Mouse (Mus musculus) CH12.LX (cell line): Measurements from ENCODE around the gene Stard13.

ENCODE experiments used
- CHD2 ChIP-seq: IDR thresholded peaks from 2 replicates; pipeline ENCODE4 v1.6.1; 2011; ENCODE audit warnings: low read length, improper control_type of control experiment
- CTCF ChIP-seq, 2 experiments: IDR thresholded peaks in 1 of 2; conservative IDR thresholded peaks in 1 of 2; 2 replicates each; pipeline ENCODE4 v1.5.1; 2011 to 2012; ENCODE audit warnings: low read depth in 2 of 2, low read length in 2 of 2, improper control_type of control experiment in 1 of 2, inconsistent platforms in 1 of 2, mild to moderate bottlenecking in 1 of 2, moderate library complexity in 1 of 2
- EP300 ChIP-seq: IDR thresholded peaks from 2 replicates; pipeline ENCODE4 v1.6.1; 2011; ENCODE audit warnings: low read length, improper control_type of control experiment
- HCFC1 ChIP-seq: IDR thresholded peaks from 2 replicates; pipeline ENCODE4 v1.6.1; 2012; ENCODE audit warnings: low read depth, mild to moderate bottlenecking, inconsistent platforms, low read length, improper control_type of control experiment
- MEF2A ChIP-seq: IDR thresholded peaks from 2 replicates; pipeline ENCODE4 v1.6.1; 2014; ENCODE audit warnings: low read depth, mild to moderate bottlenecking, inconsistent platforms, low read length, improper control_type of control experiment, borderline replicate concordance
- POLR2A ChIP-seq: IDR thresholded peaks from 2 replicates; pipeline ENCODE4 v1.6.1; 2011; ENCODE audit warnings: low read depth, mild to moderate bottlenecking, improper control_type of control experiment, low read length

DNA sequence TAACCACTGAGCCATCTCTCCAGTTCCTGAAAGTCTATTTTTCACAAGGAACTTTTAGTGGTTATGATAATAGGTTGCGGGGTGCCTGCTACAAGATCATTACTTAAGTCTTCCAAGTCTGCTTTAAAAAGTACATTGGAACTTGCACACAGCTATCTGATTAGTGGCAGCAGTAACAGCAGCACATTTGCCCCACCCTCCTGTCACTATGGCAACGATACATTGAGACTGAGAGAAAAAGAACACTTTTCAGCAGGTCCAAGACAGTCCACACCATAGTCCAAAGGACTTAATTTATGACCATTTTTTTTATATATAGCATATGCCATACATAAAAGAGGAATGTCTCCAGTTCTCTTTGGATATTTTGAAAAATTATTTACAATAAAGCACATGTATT is 12.7 kb upstream of the Stard13 start:
- no peak for TF ChIP-seq CHD2
- TF ChIP-seq CTCF (conservative IDR thresholded peaks at IDR 0.05 in 1 of 2, IDR thresholded peaks at IDR 0.05 in 1 of 2; ENCODE audit: low read depth in 2 of 2, low read length in 2 of 2), result no peak
- no peak for TF ChIP-seq EP300
- no peak for TF ChIP-seq POLR2A
- no peak for TF ChIP-seq MEF2A
- TF ChIP-seq HCFC1, result no peak
